Mouse (Mus musculus): ENCODE results near the gene Zfp467. TPM values are rescaled to one million over a fixed set of nuclear protein-coding genes. Genes with fewer than 3 reads are reported as not detected.

The Zfp467 gene
- polyA plus RNA-seq, 1 experiment from 2014 or later = 27.6 TPM

- 87% methylated on average over 2 of the region's 2 CpGs for WGBS
- ATAC-seq (ENCODE audit: low FRiP score) = no peak
- H3K36me3 ChIP-seq = peaks cover 62% of the 10 kb centered on the region
Observed at GRCm38 (mm10) chr6:48416486-48416885, 29.1 kb downstream of the Zfp467 start.

DNA sequence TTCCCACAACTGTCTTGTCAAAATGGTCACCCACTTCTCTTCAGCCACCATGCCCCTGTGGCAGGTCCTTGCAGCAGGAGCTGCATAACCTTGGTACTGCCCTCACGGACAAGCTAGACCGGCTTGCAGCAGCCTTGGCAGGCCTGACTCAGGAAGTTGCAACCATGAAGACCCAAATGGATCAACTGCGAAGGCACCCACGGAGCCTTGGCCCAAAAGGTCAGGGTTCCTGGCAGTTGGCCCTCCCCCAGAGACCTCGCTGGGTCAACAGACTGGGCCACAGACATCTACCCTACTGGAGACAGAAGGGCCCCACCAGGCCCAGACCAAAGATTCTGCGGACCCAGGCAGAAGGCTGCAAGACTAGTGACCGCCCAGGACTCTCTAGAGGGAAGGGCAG is 30.0 kb downstream of the Zfp467 start:
- Histone ChIP-seq H3K9ac (replicated peaks) (no peak overlapping the region), H3K27ac (replicated peaks) (no peak overlapping the region), H3K9me3 (replicated peaks) (no peaks in the 10 kb centered on the region), H3K36me3 (peaks cover 70% of the 10 kb centered on the region), H3K4me2 (no peak overlapping the region), H3K4me1 (peaks cover 3% of the 10 kb centered on the region; the same call in 1 of the 2 replicates), H3K27me3 (replicated peaks) (no peaks in the 10 kb centered on the region), H3K4me3 (replicated peaks) (no peak overlapping the region)
- ATAC-seq (ENCODE audit: low FRiP score) = no peak
- over 99% methylated on average over 7 of the region's 7 CpGs for WGBS

More at GRCm38 (mm10) chr6:48416486-48416885, 29.1 kb downstream of the Zfp467 start:
- H3K9me3 ChIP-seq (replicated peaks) = no peaks in the 10 kb centered on the region
- peaks cover 5% of the 10 kb centered on the region; the same call in 1 of the 2 replicates for H3K4me1 ChIP-seq
- no peak overlapping the region for H3K27ac ChIP-seq (replicated peaks)
- no peak overlapping the region for H3K9ac ChIP-seq (replicated peaks)
- no peak overlapping the region for H3K4me2 ChIP-seq
- no peaks in the 10 kb centered on the region for H3K27me3 ChIP-seq (replicated peaks)
- H3K4me3 ChIP-seq (replicated peaks) = no peak overlapping the region

DNA sequence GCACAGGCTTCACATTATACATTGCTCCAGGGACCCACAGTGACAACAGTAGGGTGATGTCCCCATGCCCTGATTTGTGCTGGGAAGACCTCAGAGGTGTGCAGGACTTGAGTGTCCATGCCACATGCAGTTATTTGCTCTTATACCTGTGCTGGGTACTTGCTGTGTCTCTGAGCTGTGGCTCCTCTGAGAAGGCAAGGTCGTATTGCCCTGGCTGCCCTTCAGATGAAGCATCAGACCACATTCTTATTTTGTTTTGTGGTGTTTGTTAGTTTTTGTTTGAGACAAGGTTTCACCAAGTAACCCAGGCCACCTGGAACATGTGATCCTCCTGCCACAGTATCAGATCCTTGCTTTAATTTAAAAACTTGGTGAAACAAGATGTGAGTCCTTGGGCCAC is 30.7 kb downstream of the Zfp467 start:
- no peaks in the 10 kb centered on the region for H3K9me3 ChIP-seq (replicated peaks)
- no peak overlapping the region for H3K4me2 ChIP-seq
- no peak overlapping the region for H3K27ac ChIP-seq (replicated peaks)
- H3K4me3 ChIP-seq (replicated peaks) = no peak overlapping the region
- WGBS = 100% methylated on average over 1 of the region's 1 CpGs
- ATAC-seq (ENCODE audit: low FRiP score) = no peak
- no peaks in the 10 kb centered on the region for H3K4me1 ChIP-seq
- H3K27me3 ChIP-seq (replicated peaks) = no peaks in the 10 kb centered on the region
- peaks cover 78% of the 10 kb centered on the region for H3K36me3 ChIP-seq
- H3K9ac ChIP-seq (replicated peaks) = no peak overlapping the region

GRCm38 (mm10) chr6:48413081-48413480 is 32.5 kb downstream of the Zfp467 start:
- H3K36me3 ChIP-seq = peaks cover 96% of the 10 kb centered on the region
- H3K27me3 ChIP-seq (replicated peaks) = no peaks in the 10 kb centered on the region
- H3K27ac ChIP-seq (replicated peaks) = no peak overlapping the region
- H3K9me3 ChIP-seq (replicated peaks) = no peaks in the 10 kb centered on the region
- no peak overlapping the region for H3K4me3 ChIP-seq (replicated peaks)
- no peak overlapping the region for H3K4me2 ChIP-seq
- H3K9ac ChIP-seq (replicated peaks) = no peak overlapping the region
- no peaks in the 10 kb centered on the region for H3K4me1 ChIP-seq
- ATAC-seq (ENCODE audit: low FRiP score) = no peak
- WGBS = 85% methylated on average over 10 of the region's 10 CpGs

DNA sequence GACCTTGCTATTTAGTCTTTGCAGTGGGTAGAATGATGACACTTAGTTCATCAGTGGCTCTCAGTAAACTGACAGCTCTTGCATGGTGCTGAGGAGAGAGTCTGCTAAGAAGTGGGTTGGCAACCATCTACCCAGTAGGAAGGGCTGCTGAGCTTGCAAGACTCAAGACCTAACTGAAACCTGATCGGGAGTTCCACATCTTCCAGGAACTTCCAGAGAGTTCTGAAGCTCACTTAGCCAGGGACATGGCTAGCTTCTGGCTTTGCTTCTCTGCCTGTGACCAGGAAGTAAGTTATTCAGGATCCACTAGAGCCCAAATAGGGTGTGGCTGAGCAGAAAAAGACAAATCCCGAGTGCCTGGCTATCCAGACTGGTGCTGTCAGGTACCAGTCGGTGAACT is 33.0 kb downstream of the Zfp467 start:
- WGBS = 85% methylated on average over 3 of the region's 3 CpGs

GRCm38 (mm10) chr6:48412147-48412546 is 33.5 kb downstream of the Zfp467 start:
- WGBS = 96% methylated on average over 4 of the region's 4 CpGs
- Histone ChIP-seq H3K4me3 (replicated peaks) (no peak overlapping the region), H3K4me1 (no peaks in the 10 kb centered on the region), H3K36me3 (peaks cover 99% of the 10 kb centered on the region), H3K4me2 (no peak overlapping the region), H3K9me3 (replicated peaks) (no peaks in the 10 kb centered on the region), H3K27ac (replicated peaks) (no peak overlapping the region), H3K9ac (replicated peaks) (no peak overlapping the region), H3K27me3 (replicated peaks) (no peaks in the 10 kb centered on the region)
- no peak for ATAC-seq (ENCODE audit: low FRiP score)

More for the DNA sequence above, 33.0 kb downstream of the Zfp467 start:
- Histone ChIP-seq H3K9ac (replicated peaks) (no peak overlapping the region), H3K27me3 (replicated peaks) (no peaks in the 10 kb centered on the region), H3K9me3 (replicated peaks) (no peaks in the 10 kb centered on the region), H3K4me3 (replicated peaks) (no peak overlapping the region), H3K36me3 (peaks cover 99% of the 10 kb centered on the region), H3K4me1 (no peaks in the 10 kb centered on the region), H3K4me2 (no peak overlapping the region), H3K27ac (replicated peaks) (no peak overlapping the region)
- ATAC-seq (ENCODE audit: low FRiP score) = no peak

- no peak for ATAC-seq (ENCODE audit: low FRiP score)
- H3K4me2 ChIP-seq = no peak overlapping the region
- H3K27me3 ChIP-seq (replicated peaks) = no peaks in the 10 kb centered on the region
- no peak overlapping the region for H3K27ac ChIP-seq (replicated peaks)
- H3K4me3 ChIP-seq (replicated peaks) = no peak overlapping the region
- no peak overlapping the region for H3K9ac ChIP-seq (replicated peaks)
- H3K36me3 ChIP-seq = peaks cover 100% of the 10 kb centered on the region
- H3K9me3 ChIP-seq (replicated peaks) = no peaks in the 10 kb centered on the region
- H3K4me1 ChIP-seq = no peaks in the 10 kb centered on the region
- WGBS = 88% methylated on average over 6 of the region's 6 CpGs
Observed at GRCm38 (mm10) chr6:48411193-48412092, 34.2 kb downstream of the Zfp467 start.

DNA sequence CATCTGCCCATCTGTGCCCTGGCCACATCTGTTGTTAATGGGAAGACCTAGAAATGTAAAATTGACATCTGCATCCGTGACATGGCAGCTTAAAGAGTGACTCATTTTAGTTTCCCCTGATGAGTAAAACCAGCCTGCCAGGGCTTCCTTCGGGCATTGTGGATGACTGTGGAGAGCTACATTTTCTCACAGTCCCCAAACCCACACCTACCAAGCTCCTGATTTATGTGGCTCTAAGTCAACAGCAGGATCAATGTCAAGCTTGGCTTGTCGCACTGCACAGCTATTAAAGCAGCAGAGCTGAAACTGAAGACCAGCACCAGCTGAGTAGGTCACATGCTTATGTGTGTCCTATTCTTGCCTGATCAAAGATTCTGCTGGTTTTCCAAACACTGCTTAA is 35.1 kb downstream of the Zfp467 start:
- H3K4me3 ChIP-seq (replicated peaks) = no peak overlapping the region
- ATAC-seq (ENCODE audit: low FRiP score) = no peak
- no peaks in the 10 kb centered on the region for H3K9me3 ChIP-seq (replicated peaks)
- no peaks in the 10 kb centered on the region for H3K27me3 ChIP-seq (replicated peaks)
- 62% methylated on average over 3 of the region's 3 CpGs for WGBS
- no peaks in the 10 kb centered on the region for H3K4me1 ChIP-seq
- H3K27ac ChIP-seq (replicated peaks) = no peak overlapping the region
- no peak overlapping the region for H3K4me2 ChIP-seq
- peaks cover 100% of the 10 kb centered on the region for H3K36me3 ChIP-seq
- H3K9ac ChIP-seq (replicated peaks) = no peak overlapping the region

- Histone ChIP-seq H3K27me3 (replicated peaks) (no peaks in the 10 kb centered on the region), H3K36me3 (peaks cover 99% of the 10 kb centered on the region), H3K27ac (replicated peaks) (no peak overlapping the region), H3K9ac (replicated peaks) (no peak overlapping the region), H3K4me1 (no peaks in the 10 kb centered on the region), H3K4me3 (replicated peaks) (no peak overlapping the region), H3K9me3 (replicated peaks) (no peaks in the 10 kb centered on the region), H3K4me2 (no peak overlapping the region)
- 94% methylated on average over 4 of the region's 4 CpGs for WGBS
- no peak for ATAC-seq (ENCODE audit: low FRiP score)
Observed at GRCm38 (mm10) chr6:48409726-48410343, 35.8 kb downstream of the Zfp467 start.

DNA sequence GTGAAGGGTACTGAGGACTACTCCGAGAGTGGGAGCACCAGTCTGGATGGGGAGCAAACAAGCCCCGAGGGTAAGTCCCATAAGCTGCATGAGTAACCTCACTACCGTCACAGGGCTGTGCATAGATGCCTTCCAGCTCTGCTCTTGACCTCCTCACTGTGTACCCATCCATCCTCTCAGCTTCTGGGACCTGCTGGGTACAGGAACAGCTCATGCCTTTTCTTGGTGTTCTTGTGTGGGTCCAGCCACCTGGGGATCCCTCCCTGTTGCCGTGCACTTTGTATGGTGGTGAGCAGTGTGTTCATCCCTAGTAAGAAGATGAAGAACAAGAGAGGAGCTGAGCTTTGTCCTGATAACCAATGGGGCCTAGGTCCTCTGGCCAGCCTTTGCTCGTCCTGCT is 41.6 kb downstream of the Zfp467 start:
- Histone ChIP-seq H3K36me3 (peaks cover 56% of the 10 kb centered on the region), H3K4me2 (no peak overlapping the region), H3K9ac (replicated peaks) (no peak overlapping the region), H3K4me1 (peaks cover 2% of the 10 kb centered on the region), H3K27ac (replicated peaks) (no peak overlapping the region), H3K9me3 (replicated peaks) (no peaks in the 10 kb centered on the region), H3K4me3 (replicated peaks) (no peak overlapping the region), H3K27me3 (replicated peaks) (no peaks in the 10 kb centered on the region)
- 91% methylated on average over 5 of the region's 5 CpGs for WGBS
- no peak for ATAC-seq (ENCODE audit: low FRiP score)

GRCm38 (mm10) chr6:48399906-48400305 is 45.7 kb downstream of the Zfp467 start:
- H3K27ac ChIP-seq (replicated peaks) = no peak overlapping the region
- no peak overlapping the region for H3K4me3 ChIP-seq (replicated peaks)
- H3K36me3 ChIP-seq = peaks cover 14% of the 10 kb centered on the region
- no peak for ATAC-seq (ENCODE audit: low FRiP score)
- no peaks in the 10 kb centered on the region for H3K27me3 ChIP-seq (replicated peaks)
- H3K4me2 ChIP-seq = no peak overlapping the region
- no peak overlapping the region for H3K9ac ChIP-seq (replicated peaks)
- peaks cover 33% of the 10 kb centered on the region for H3K4me1 ChIP-seq
- no peaks in the 10 kb centered on the region for H3K9me3 ChIP-seq (replicated peaks)
- 93% methylated on average over 5 of the region's 5 CpGs for WGBS

DNA sequence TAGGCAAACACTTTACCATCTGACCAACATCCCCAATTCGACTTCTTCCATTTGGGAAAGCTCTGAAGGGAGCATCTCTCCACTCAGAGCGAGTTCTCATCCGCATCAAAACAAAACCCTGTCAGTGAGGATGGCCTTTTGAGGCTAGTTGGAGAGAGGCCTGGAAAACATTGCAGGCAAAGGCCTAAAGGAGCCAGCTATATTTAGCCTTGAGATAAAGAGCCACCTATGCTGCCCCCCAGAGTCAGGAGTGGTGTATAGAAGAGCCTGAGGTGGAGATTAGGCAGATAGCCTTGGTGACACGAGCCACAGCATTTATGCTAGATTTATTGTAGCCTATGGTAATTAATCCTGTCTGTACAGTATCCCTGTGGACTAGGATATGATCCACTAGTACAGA is 48.3 kb downstream of the Zfp467 start:
- Histone ChIP-seq H3K9me3 (replicated peaks) (no peaks in the 10 kb centered on the region), H3K27ac (replicated peaks) (no peak overlapping the region), H3K4me3 (replicated peaks) (no peak overlapping the region), H3K4me2 (peak overlapping the region; percentile 65), H3K36me3 (no peaks in the 10 kb centered on the region), H3K4me1 (peaks cover 40% of the 10 kb centered on the region), H3K9ac (replicated peaks) (peak overlapping the region; percentile 85), H3K27me3 (replicated peaks) (no peaks in the 10 kb centered on the region; the same call in 1 of the 2 replicates)
- ATAC-seq (ENCODE audit: low FRiP score) = no peak
- 63% methylated on average over 4 of the region's 4 CpGs for WGBS
